Mouse (Mus musculus): Measurements from ENCODE around the gene G6pdx. TPM values are rescaled to one million over a fixed set of nuclear protein-coding genes. Genes with fewer than 3 reads are reported as not detected.

The G6pdx gene
- polyA plus RNA-seq, 1 experiment from 2014 or later, result 84.5 TPM

- H3K9ac ChIP-seq (ENCODE audit: low read length), result peak overlapping the region; percentile 84
- 15% methylated on average over 39 of the region's 49 CpGs for WGBS
- peak overlapping the region; percentile 68 for H3K4me3 ChIP-seq (replicated peaks; ENCODE audit: low read length)
- H3K9me3 ChIP-seq (replicated peaks; ENCODE audit: control insufficient read depth, low read length), result no peaks in the 10 kb centered on the region
- peak; percentile 86 for ATAC-seq (ENCODE audit: insufficient read depth, low FRiP score)
- H3K36me3 ChIP-seq (ENCODE audit: control insufficient read depth, insufficient read depth, low read length), result 0 out of 2 replicates have a peak, but pooled peaks cover 9% of the 10 kb centered on the region
- peak overlapping the region; percentile 67 for H3K4me2 ChIP-seq (ENCODE audit: low read depth, low read length)
- peak overlapping the region; percentile 72 for H3K27ac ChIP-seq (ENCODE audit: low read length)
- no peaks in the 10 kb centered on the region for H3K27me3 ChIP-seq (ENCODE audit: control insufficient read depth, insufficient read depth, low read length)
- peaks cover 9% of the 10 kb centered on the region; the same call in 1 of the 2 replicates for H3K4me1 ChIP-seq (ENCODE audit: control insufficient read depth, insufficient read depth, low read length)
Observed at GRCm38 (mm10) chrX:74368209-74368909, 60.6 kb downstream of the G6pdx start.

GRCm38 (mm10) chrX:74367512-74367911, 61.5 kb downstream of the G6pdx start:
- 0 out of 2 replicates have a peak, but pooled peaks cover 9% of the 10 kb centered on the region for H3K36me3 ChIP-seq (ENCODE audit: control insufficient read depth, insufficient read depth, low read length)
- no peaks in the 10 kb centered on the region for H3K9me3 ChIP-seq (replicated peaks; ENCODE audit: control insufficient read depth, low read length)
- no peaks in the 10 kb centered on the region for H3K27me3 ChIP-seq (ENCODE audit: control insufficient read depth, insufficient read depth, low read length)
- WGBS, result 53% methylated on average over 10 of the region's 10 CpGs
- H3K27ac ChIP-seq (ENCODE audit: low read length), result no peak overlapping the region
- peak overlapping the region; percentile 84 for H3K9ac ChIP-seq (ENCODE audit: low read length)
- ATAC-seq (ENCODE audit: insufficient read depth, low FRiP score), result no peak
- peaks cover 9% of the 10 kb centered on the region; the same call in 1 of the 2 replicates for H3K4me1 ChIP-seq (ENCODE audit: control insufficient read depth, insufficient read depth, low read length)
- peak overlapping the region; percentile 68 for H3K4me3 ChIP-seq (replicated peaks; ENCODE audit: low read length)
- H3K4me2 ChIP-seq (ENCODE audit: low read depth, low read length), result peak overlapping the region; percentile 67

Other genes with a start within 250 kb of the G6pdx start
- gene Flna, start 179.4 kb downstream of the G6pdx start, polyA plus RNA-seq (2015; fragmentation: Nextera tagmentation; extraction: Ambion mirVana), result 498 and 560 TPM in 2 replicates
- 22.5 and 26.8 TPM in 2 replicates for gene Emd, start 174.5 kb downstream of the G6pdx start, polyA plus RNA-seq (2015; fragmentation: Nextera tagmentation; extraction: Ambion mirVana)
- gene Rpl10, start 158.4 kb downstream of the G6pdx start, polyA plus RNA-seq (2015; fragmentation: Nextera tagmentation; extraction: Ambion mirVana), result 666 and 804 TPM in 2 replicates
- 79.1 and 81.0 TPM in 2 replicates for gene Taz, start 147.3 kb downstream of the G6pdx start, polyA plus RNA-seq (2015; fragmentation: Nextera tagmentation; extraction: Ambion mirVana)
- 14.8 and 18.7 TPM in 2 replicates for gene Dnase1l1, start 146.9 kb downstream of the G6pdx start, polyA plus RNA-seq (2015; fragmentation: Nextera tagmentation; extraction: Ambion mirVana)
- gene Atp6ap1, start 132.1 kb downstream of the G6pdx start, polyA plus RNA-seq (2015; fragmentation: Nextera tagmentation; extraction: Ambion mirVana), result 149 and 171 TPM in 2 replicates
- gene Gdi1, start 124.2 kb downstream of the G6pdx start, polyA plus RNA-seq (2015; fragmentation: Nextera tagmentation; extraction: Ambion mirVana), result 218 and 219 TPM in 2 replicates
- gene Fam50a, start 116.2 kb downstream of the G6pdx start, polyA plus RNA-seq (2015; fragmentation: Nextera tagmentation; extraction: Ambion mirVana), result 63.2 and 66.9 TPM in 2 replicates
- 16.8 and 18.4 TPM in 2 replicates for gene Plxna3, start 100.1 kb downstream of the G6pdx start, polyA plus RNA-seq (2015; fragmentation: Nextera tagmentation; extraction: Ambion mirVana)
- 94.3 and 105 TPM in 2 replicates for gene Lage3, start 75.6 kb downstream of the G6pdx start, polyA plus RNA-seq (2015; fragmentation: Nextera tagmentation; extraction: Ambion mirVana)
- 67.0 and 72.8 TPM in 2 replicates for gene Ubl4a, start 56.0 kb downstream of the G6pdx start, polyA plus RNA-seq (2015; fragmentation: Nextera tagmentation; extraction: Ambion mirVana)
- 18.6 and 21.4 TPM in 2 replicates for gene Slc10a3, start 55.8 kb downstream of the G6pdx start, polyA plus RNA-seq (2015; fragmentation: Nextera tagmentation; extraction: Ambion mirVana)
- 36.2 and 40.4 TPM in 2 replicates for gene Fam3a, start 35.9 kb downstream of the G6pdx start, polyA plus RNA-seq (2015; fragmentation: Nextera tagmentation; extraction: Ambion mirVana)
- 22.8 and 24.4 TPM in 2 replicates for gene Ikbkg, start 35.9 kb downstream of the G6pdx start, polyA plus RNA-seq (2015; fragmentation: Nextera tagmentation; extraction: Ambion mirVana)
- gene Gm6880, start 52.2 kb upstream of the G6pdx start, polyA plus RNA-seq (2015; fragmentation: Nextera tagmentation; extraction: Ambion mirVana), result not detected in 2 replicates
- not detected in 2 replicates for gene Olfr1326-ps1, start 145.7 kb upstream of the G6pdx start, polyA plus RNA-seq (2015; fragmentation: Nextera tagmentation; extraction: Ambion mirVana)
- not detected in 2 replicates for gene Olfr1325, start 163.5 kb upstream of the G6pdx start, polyA plus RNA-seq (2015; fragmentation: Nextera tagmentation; extraction: Ambion mirVana)
- gene Gm5640, start 216.4 kb upstream of the G6pdx start, polyA plus RNA-seq (2015; fragmentation: Nextera tagmentation; extraction: Ambion mirVana), result not detected in 2 replicates